Mouse (Mus musculus) lung, postnatal 14 days (tissue): ENCODE measurements around the gene Hmcn1.
A peak's percentile ranks its signal among the peaks of the same experiment; 100 is the strongest.

Experiments
- DNase-seq: peaks from one replicate; pipeline ENCODE4 v3.0.0; 2021

Gene Hmcn1

DNA sequence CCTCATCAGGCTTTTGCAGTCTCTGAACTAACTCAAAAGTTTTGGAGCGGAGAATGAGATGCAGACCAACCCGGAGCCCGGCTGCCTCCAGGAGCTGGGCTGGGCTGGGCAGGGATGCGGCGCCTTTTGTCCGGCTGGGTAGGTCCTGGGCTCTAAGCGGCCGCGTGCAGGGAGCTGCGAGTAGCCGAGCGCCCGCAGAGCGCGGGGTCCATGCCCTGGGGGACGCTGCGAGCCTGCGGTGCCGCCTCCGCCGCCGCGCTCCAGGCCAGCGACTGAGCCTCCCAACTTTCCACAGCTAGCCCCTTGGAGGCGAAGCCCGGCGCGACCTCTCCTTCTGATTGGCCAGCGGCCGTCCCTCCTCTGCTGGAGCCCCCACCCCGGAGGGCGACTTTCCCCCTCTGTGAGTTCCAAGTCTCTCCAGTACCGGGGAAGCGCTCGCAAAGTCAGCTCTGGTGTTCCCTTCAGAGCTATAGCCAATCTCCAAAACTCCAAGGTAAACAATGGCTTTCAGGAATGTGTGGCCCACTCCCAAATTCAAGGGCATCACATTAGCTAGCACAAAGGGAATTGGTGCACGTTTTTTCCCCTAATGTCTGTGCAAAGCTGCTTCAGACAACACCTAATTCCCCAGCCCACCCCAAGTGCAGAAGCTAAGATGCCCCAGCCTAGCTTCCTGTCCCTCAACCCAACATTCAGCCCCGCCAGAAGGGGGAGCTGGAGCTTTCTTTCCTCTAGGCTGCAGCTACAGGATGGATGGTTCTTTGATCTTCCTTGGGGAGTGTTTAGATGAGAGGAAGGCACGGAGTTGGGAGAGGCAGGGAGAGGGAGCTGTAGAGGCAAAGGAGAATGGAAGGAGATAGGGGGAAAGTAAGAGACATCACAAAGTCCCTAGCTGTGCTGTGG lies at the start of gene Hmcn1:
Gene Hmcn1 (minus strand): TSS at position 274 of the 903 bp plus-strand sequence.
- DNase-seq: peak; percentile 75

DNA sequence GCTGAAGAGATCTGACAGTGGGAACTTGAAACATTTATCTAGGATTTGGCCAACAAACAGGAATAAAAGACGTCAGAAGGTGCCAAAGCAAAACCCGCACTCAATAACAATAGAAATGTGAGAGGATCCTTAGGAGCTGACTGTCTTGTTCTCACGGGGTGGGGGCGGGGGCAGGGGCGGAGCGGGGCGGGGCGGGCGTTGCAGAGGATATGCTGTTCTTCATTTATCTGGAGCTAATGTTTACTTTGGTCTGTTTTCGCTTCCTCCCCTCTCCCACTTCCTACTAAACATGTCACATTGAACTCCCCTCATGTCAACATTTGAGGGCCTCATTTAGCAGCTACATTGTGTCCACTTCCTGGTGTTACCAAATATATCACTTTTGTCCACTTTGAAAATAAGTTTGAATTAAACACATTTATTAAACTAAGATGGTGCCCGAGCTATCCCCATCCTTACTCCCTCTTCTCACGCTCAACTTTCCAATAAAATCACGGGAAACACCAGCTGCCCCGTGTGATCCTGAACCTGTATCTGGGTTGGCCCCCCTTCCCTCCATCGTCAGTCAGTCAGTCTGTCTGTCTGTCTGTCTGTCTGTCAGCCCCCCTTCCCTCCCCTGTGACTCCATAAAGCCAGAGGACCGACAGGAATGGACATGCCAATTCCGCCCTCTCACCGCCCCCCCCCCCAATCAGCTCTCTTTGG lies 47.9 kb upstream of the Hmcn1 start:
- DNase-seq: no peak

DNA sequence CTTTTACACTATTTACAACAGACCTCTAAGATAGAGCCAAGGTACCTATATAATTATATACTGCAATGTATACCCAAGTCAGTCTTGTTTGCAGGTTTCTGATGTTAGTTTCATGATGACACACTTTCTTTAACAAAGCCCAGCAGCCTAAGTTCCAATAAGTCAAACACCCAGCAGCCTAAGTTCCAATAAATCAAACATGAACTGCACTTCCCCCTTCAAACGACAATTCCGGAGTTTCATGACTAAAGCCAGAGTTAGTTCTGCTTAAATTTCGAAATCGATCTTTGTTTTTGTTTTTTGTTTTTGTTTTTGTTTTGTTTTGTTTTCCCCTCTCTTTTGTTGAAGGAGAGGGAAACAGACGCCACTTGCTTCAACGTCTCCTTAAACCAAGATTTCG lies 47.1 kb upstream of the Hmcn1 start:
- no peak for DNase-seq

DNA sequence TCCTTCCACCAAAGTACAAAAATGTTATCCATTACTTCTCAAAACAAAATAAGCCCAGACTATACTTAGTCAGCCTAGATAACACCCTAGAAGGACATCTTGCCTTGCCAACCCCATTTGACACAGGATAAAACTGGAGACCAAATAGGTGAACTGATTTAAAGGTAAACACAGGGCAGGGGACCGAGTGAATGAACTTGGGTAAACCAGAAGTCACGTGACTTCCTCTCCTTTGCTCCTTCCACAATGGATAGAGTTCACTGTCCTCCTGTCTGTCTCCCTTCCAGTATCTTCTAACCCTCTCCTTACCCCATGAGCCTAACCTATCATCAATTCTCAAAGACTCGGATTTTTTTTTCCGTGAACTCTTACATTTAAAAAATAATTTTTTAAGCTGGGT lies 46.0 kb upstream of the Hmcn1 start:
- DNase-seq: no peak

DNA sequence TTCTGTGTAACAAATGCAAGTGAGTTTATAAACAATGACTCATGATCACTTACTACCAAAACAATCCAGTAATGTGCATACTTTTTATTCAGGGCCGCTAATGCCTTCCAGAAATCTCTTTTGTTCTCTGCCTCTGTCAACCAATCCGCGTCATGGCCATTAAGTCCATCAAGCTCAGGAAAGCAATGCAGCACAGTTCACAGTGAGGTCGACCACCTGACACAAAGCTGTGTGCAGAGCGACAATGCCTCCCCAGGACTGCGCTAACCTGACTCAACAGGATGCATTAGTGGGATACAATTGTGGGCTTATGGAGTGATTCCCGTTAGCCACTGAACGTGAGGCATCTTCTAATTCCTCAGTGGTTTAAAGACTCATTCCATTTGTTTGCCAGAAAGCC lies 45.3 kb upstream of the Hmcn1 start:
- no peak for DNase-seq

DNA sequence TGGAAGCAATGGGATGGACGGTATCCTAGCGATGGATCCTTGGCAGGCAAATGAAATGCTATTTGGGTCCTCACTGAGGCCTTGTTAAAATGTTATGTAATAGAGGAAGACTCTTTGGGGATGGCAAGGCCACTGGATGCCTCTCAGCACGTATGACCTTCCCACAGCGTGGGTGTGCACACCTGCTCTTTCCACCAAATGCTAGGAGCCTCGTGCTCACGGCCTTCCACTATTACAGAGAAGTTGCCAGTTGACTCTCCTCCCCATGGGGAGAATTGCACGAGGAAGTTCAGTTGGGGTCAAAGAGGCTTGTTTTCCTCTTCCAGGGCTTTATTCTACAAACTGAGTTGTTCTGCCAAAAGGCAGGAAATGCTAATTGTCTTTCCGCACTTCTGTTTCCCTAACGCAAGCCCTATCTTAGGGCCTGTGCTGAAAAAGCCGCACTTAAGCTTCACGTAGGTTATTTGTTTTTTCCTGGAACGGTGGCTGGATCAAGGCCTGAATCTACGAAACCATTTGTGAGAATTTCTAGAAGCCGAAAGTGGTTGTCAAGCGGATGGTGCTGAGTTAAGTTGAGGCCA lies 43.3 kb upstream of the Hmcn1 start:
- no peak for DNase-seq

DNA sequence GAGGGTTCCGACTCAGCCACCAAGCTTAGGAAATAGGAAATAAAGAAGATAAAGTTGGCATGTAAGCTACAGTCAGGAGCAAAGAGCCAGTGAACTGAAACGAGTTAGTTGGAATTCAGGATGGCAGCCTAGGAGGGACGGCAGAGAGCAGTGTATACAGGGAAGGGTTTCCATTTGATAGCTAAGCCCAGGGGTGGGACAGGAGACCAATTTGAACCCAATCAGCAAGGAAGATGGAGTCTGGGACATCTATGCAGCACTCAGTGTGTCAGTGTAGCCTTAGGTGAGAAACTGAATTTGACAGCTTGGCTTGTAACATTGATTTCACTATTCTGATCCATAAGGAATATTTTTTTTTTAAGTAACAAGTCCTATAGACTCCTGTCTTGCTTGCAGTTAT lies 42.5 kb upstream of the Hmcn1 start:
- DNase-seq: no peak

DNA sequence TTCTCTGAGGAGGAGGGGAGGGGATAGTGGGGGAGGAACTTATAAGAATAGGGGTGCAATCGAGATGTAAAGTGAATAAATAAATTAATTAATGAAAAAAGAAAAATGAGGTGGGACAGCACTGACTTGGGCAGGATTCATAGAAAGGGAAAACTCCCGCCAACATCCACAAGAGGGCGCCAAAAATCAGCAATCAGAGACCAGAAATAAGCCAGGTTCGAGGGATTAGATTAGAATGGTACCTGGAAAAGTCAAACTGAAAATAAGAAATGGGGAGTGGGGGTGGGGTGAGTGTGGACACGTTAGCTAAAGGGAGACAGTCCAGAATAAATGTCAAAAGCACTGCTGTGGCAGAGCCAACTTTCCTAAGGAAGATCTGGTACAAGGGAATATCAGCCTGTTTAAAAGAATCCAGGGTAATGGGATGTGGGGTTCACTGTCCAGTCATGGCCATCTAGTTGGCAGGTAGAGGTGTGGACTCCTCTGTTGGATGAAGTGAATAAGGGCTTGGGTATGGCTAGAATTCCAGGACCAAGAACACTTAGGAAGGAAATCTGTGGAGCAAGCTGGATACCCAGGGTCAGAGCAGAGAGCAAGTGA lies 41.9 kb upstream of the Hmcn1 start:
- DNase-seq: peak; percentile 81

DNA sequence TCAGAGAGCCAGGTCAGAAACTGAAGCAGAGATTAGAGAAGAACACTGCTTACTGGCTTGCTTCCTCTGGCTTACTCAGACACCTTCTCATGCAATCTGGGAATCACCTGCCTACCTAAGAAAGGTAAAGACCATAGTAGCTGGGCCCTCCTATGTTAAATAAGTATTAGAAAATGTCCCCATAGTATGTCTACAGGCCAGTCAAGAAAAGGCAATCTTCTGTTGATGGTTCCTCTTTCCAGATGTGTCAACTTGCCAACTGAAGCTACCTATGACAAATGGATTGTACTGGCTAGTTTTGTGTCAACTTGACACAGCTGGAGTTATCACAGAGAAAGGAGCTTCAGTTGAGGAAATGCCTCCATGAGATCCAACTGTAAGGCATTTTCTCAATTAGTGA lies 40.1 kb upstream of the Hmcn1 start:
- no peak for DNase-seq

DNA sequence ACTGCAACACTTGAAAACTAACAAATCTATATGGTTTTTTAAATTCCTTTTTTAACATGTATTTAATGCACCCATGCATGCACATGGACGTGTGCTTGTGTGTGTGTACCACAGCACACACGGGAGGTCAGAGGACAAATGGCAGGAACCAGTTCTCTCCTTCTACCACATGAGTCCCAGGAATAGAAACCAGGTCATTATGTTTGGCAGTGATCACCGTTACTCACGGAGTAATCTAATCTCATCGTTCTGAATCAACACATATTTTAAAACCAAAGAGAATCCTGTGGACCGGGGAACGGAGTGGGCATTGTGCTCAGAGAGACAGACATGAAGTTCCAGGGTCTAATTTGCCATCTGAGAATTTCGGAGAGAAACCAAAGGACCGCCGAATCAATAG lies 38.3 kb upstream of the Hmcn1 start:
- DNase-seq: no peak

DNA sequence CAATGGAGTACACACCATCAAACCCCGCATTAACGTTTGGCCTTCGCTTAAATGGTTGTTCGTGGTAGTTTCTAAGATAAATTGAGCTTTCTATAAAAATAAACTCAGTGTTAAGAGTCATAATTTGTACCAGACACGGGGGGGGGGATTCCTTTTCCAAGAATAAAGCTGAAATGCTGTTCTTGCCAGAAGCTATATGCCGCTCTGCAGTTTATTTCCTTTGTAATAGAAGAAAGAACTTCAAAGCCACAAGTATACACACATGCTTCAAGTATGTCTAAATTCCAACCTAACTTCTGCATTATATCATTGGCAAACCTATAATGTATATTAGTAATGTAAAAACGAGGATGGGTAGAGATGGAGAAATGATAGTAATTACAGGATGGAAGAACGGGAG lies 37.9 kb upstream of the Hmcn1 start:
- no peak for DNase-seq

DNA sequence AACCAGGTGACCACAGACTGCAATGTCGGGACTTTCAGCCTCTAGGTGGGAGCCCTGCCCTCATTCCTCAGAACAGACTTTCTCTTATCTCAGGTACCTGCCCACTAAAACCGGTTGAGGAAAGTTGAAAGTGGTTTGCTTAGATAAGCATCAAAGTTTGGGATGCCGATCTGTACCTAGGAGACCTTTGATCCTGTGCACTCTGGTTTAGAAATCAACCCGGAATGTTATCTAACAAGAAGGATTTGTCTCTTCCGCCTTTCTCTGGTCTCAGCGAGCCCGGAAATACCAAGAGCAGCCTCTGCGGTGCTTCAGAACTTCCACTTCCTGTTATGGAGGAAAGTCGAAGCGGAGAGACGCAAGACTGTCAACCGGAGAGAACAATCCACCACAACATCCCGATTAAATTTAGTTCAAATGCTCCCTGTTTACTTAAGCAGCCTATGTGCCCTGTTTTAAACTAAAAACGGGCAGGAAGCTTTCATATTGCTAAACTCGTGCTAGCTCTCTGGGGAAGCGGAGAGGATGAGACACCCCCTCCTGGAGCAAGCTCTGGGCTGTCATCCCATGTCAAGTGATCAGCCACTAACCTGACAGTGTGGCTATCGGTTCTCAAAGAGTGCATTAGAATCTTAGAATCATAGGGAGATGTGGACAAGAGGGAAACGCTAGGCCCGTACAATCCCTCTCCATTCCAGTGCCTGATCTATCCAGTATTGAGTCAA lies 32.0 kb upstream of the Hmcn1 start:
- peak; percentile 53 for DNase-seq

DNA sequence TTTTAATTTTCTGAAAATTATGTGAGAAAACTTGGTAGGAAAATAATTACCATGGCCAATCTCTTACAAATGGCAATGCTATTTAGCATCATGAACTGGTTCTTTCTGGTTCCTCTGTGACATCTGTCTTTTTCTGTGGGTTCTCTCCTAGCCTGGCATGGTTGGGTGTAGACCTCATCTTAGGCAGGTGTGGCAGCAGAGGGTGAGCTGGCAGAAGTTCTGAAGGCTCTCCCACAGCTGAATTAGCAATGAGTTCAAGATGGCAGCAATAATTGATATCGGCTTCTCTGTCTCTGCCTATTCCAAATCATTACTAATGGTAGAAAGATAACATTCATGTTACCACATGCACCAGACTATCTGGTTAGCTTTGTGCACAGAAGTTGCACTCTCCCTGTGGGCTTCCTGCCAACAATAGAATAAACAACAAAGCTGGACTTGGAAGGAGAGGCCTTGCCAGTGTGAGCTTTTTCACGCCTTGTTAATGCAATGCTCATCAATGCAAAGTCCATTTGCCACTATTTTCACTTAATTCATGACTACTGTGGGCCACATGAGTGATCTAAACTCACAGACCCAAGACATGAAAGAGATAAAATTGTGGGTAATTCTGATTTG lies 26.1 kb upstream of the Hmcn1 start:
- no peak for DNase-seq

DNA sequence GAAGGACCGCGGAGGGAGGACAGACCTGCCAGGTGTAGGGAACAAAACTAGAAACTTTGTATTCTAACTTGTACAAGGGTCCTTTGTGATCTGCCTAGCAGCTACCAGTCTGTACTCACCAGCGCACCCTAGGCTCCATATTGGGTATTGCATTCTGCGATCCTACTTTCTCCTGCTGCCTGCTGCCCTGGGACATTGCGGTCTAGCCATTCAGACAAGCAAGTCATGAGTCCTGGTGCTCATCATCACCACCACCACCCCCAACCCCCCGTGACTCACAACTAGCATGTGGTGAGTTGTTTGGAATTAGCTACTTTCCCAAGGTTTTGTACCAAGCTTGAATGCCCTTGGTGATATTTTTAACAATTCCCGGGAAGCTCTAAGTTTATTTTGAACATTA lies 17.8 kb upstream of the Hmcn1 start:
- DNase-seq: peak; percentile 86

DNA sequence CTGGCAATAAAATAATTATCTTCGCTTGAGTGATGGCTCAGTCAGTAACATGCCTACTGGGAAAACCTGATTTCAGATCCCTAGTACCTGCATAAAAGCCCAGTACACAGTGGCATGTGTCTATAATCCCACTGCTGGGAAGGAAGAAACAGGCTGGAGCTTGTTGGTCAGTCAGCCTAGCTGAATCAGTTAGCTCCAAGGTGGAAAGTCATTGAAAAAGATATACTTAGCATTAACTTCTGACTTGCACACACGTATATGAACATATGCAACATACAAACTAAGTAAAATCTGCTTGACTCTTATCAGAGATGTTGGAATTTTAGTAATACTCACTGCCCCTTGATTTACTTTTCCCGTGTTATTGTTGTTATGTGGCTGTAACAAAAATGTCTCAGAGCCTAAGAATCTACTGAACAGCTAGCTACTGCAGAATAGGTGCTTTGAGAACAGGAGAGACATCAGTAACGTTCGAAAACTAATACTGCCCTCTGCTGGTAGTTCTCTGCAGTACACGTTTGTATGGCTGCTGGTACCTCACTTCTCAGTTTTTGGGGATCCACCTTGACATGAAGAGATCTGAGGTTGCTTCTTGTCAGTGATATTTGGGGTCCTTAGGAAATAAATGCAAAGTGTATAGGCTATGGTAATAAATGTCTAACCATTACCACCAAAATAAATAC lies 16.0 kb upstream of the Hmcn1 start:
- DNase-seq: peak; percentile 81

DNA sequence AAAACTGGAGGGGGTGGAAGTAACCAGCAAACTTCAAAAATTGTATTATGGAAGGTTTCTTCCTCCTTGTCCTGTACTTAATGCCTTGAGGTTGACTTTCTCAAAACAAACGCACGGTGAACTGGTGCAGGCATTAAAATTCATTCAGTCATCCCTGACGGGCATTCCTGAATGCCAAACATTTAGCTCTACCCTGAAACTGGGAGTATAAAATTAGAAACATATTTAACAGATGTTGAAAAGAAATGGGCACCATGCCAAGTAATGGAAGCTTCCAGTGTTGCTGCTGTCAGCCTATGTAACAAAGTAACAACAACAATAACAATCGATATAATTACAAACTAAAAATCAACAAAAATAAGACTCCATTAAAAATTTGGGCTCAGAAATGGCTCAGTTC lies 14.5 kb upstream of the Hmcn1 start:
- no peak for DNase-seq

DNA sequence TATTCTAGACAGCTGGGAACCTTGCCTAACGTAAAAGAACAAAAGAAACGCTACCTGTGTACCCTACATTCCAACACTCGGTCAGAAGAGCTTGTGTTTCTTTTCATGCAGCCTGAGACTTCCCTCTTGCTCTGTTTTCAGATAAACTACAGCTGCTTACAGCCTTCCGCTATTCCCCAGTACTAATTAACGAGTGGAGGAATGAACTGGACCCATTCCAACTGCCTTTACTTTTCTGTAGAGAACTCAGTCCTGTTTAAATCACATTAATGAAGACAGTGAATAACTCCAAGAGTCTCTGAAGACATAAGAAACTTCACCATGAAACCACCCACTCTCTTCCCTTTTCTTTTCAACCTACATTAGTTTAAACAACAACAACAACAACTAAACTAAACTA lies 10.8 kb upstream of the Hmcn1 start:
- no peak for DNase-seq

DNA sequence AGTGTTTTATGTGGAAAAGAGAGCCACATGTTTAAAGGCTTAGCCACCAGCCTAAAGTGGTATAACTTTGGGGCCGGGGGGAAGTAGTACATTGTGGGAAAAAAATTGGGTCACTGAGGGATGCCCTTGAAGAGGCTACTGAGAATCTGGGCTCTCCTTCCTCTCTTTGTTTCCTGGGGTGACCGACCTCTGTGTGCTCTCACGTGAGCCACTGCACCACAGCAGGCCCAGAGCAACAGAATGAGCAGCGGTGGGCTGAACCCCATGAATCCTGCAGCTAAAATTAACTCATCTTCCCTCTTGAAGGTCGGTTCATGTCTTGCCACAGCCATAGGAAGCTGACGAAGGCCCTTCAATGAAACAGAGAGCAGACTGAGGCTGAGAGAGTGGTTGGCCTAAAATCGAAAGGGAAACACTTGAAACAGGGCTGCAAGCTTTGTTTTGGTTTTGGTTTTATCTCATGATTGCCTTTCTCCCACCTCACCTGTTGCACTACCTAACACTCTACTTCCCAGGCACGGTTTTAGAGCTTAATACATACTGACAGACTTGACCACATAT lies 8.7 kb upstream of the Hmcn1 start:
- no peak for DNase-seq

DNA sequence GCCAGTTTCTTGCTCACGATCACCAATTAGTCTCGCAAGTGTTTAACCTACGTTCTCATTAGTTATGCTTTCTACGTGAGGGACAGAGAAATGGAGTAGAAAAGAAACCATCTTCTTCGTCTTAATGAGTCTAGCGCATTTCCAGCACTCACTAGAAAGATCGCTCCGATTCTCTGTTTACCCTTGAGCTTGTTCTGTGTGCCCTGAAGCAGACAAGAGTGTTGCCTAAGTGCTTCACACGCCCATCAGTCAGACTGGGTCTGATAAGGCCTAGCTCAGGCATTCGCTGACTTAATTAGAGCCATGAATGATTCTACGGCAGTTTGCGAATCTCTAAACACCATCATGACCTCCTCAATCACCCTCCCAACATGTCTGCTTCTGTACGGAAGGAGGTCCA lies 7.5 kb upstream of the Hmcn1 start:
- no peak for DNase-seq

DNA sequence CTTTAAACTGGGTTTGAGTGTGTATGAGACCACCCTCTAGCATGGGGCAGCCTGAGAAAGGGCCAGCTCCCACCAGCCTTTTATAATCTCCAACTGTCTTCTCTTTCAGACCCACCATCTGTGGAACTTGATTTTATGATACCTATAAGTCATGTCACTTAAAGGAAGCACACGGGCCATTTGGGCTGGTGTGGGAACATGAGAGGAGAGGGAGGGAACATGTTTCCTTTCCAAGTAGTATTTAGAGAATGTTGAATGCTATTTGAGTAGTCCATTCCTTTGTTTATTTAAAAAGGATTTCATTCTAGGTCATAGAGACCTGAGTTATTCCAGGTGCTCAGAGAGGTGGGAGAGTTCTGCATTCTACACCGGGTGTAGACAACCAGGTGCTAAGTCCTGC lies 1.4 kb upstream of the Hmcn1 start:
- DNase-seq: no peak

DNA sequence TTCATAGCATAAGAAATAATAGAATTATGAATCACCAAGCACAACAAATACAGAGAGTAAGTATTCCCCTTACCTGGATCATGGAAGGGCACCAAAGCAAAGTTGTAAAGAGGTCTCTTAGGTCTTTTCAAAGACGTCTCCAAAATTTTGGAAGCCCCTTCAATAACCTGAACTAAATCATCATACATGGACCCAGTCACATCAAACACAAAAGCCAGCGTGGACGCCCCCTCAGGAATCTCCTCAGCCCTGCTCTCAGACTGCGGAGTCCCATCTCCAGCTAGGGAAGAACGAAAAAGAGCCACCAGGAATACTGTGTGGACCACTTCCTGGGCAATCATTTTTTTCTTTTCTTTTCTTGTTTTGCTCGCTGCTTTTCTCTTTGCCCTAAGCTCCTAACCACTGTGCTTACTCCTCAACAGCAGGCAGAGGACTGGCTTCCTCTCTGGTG lies 499 bp downstream of the Hmcn1 start:
- no peak for DNase-seq
